Mouse (Mus musculus): ENCODE measurements around the gene Luc7l3. TPM values are rescaled to one million over a fixed set of nuclear protein-coding genes. Genes with fewer than 3 reads are reported as not detected.

The Luc7l3 gene
- polyA plus RNA-seq, 1 experiment from 2014 or later: 96.3 TPM

GRCm38 (mm10) chr11:94316528-94316927 is 5.3 kb downstream of the Luc7l3 start:
- ChIA-PET CTCF (interaction anchor here (1.0 to 2.4 kb wide), 3 partner anchors 8 to 170 kb away, joined by 3 to 5 read pairs (median 3); partner anchors contain the start of gene Spata20), POLR2A (no interaction called here)
- in situ Hi-C loops (cut with MboI; ENCODE audit: low pct_unique_long_range_greater_than_20kb): no loop called here
- no peaks in the 10 kb centered on the region for H3K27me3 ChIP-seq
- ATAC-seq (no peak), DNase-seq (ENCODE audit: low read depth, low spot score) (no peak)
- TF ChIP-seq CTCF (IDR thresholded peaks at IDR 0.05): no peak

DNA sequence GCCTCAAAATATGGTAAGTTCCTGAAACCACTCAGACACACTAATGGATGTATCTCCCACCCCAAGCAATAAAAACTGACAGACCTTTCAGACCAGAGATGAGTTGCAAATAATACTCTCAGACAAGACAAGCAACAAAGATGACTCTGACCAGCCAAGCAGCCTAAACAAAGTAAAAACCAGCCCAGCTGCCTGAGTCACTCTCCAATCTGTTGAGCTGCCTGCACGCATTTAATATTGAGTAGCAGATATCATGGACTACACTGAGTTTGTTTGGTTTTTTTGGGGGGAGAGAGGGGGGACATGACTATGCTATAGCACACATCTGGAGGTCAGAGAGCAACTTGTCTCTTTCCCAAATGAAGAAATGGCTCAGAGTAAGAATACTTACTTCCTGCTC is 6.5 kb downstream of the Luc7l3 start:
- H3K27me3 ChIP-seq: no peaks in the 10 kb centered on the region
- TF ChIP-seq CTCF (IDR thresholded peaks at IDR 0.05): no peak
- in situ Hi-C loops (cut with MboI; ENCODE audit: low pct_unique_long_range_greater_than_20kb): no loop called here
- ATAC-seq (no peak), DNase-seq (ENCODE audit: low read depth, low spot score) (no peak)
- POLR2A ChIA-PET: no interaction called here
- CTCF ChIA-PET: no interaction called here

DNA sequence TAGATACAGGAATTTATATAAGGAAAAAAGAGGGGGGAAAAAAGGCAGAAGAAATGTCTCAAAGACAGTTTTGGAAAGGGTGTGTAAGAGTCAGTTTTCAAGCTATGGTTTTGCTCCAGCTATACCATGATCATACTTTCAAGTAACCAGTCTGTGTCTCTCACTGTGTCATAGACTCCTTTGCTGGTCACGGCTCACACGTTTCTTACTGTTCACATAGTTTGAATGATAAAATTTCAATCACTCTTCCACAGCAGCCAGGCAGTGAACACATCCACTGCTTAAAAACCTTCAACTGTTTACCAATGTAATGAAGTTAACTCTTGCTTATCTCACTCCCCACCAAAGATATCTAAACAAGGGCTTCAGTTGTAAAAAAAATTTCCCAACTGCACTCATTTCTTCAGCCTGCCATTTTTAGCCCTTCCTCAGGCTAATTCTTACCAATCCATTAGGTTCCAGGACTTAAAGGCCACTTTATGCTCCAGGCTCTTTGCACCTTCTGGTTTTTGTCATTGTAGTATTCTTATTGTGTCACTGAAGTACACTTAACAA is 7.6 kb downstream of the Luc7l3 start:
- ATAC-seq (no peak), DNase-seq (ENCODE audit: low read depth, low spot score) (no peak)
- no peak for TF ChIP-seq CTCF (IDR thresholded peaks at IDR 0.05)
- CTCF ChIA-PET: interaction anchor here (1.3 kb wide), 1 partner anchor 15 kb away, joined by 4 read pairs; no protein-coding TSS in a partner anchor
- POLR2A ChIA-PET: interaction anchor here (0.6 kb wide), 1 partner anchor 1937 kb away, joined by 4 read pairs; no protein-coding TSS in a partner anchor
- no peaks in the 10 kb centered on the region for H3K27me3 ChIP-seq
- in situ Hi-C loops (cut with MboI; ENCODE audit: low pct_unique_long_range_greater_than_20kb): no loop called here

- in situ Hi-C loops (cut with MboI; ENCODE audit: low pct_unique_long_range_greater_than_20kb): no loop called here
- POLR2A ChIA-PET: interaction anchor here (0.6 kb wide), 1 partner anchor 15 kb away, joined by 3 read pairs; the partner anchor contains the start of gene Ankrd40
- CTCF ChIA-PET: interaction anchor here (0.9 to 1.3 kb wide), 3 partner anchors 13 to 20 kb away, joined by 3 to 4 read pairs (median 3); no protein-coding TSS in a partner anchor
- TF ChIP-seq CTCF (IDR thresholded peaks at IDR 0.05): no peak
- no peaks in the 10 kb centered on the region for H3K27me3 ChIP-seq
- no peak for DNase-seq (ENCODE audit: low read depth, low spot score)
- no peak for ATAC-seq
Measured at GRCm38 (mm10) chr11:94312733-94313132, 9.1 kb downstream of the Luc7l3 start.

DNA sequence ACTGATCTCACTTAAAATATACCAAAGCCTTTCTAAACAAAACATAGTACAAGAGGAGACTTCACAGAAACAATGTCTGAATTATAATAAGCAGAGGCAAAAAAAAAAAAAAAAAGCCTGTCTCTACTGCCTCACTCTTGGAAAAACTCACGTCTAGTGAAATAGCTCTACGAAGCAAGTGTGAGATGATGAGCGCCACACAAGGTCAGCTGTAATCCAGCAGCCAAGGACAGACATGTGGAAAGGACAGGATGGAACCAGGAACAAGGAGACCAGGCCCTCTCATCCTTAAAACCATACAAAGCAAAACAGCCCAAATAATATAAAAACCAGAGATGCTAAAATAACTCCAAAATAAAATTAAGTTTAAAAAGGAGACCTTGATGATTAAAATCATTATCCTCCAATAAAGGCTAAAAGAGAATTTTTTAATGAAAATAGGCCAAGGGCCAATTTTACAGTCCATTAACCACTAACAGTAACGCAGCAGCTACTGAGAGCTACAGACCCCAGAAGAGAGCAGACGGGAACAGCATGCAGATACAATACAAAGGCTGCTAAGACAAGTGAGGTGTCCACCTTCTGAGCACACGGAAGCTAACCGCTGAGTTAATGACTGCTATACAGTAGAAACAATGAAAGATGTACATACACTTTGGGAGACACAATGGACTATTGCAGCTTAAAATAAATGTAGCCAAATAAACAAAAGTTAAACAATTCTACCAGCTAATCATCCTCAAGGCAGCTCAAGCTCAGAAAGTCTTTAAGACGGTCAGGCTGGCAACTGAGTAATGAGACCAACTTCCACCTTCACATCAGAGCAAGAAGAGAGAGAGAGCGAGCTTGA is 26.6 kb downstream of the Luc7l3 start:
- DNase-seq (ENCODE audit: low read depth, low spot score) (no peak), ATAC-seq (no peak)
- CTCF ChIA-PET: interaction anchor here (0.7 to 1.1 kb wide), 2 partner anchors 59 to 1115 kb away, joined by 3 to 5 read pairs; no protein-coding TSS in a partner anchor
- H3K27me3 ChIP-seq: no peaks in the 10 kb centered on the region
- POLR2A ChIA-PET: no interaction called here
- in situ Hi-C loops (cut with MboI; ENCODE audit: low pct_unique_long_range_greater_than_20kb): no loop called here
- no peak for TF ChIP-seq CTCF (IDR thresholded peaks at IDR 0.05)

GRCm38 (mm10) chr11:94290062-94290740 is 31.6 kb downstream of the Luc7l3 start:
- CTCF ChIA-PET: no interaction called here
- no peaks in the 10 kb centered on the region for H3K27me3 ChIP-seq
- no peak for DNase-seq (ENCODE audit: low read depth, low spot score)
- ATAC-seq: no peak
- POLR2A ChIA-PET: no interaction called here
- no peak for TF ChIP-seq CTCF (IDR thresholded peaks at IDR 0.05)
- in situ Hi-C loops (cut with MboI; ENCODE audit: low pct_unique_long_range_greater_than_20kb): no loop called here

GRCm38 (mm10) chr11:94287105-94287504 is 34.7 kb downstream of the Luc7l3 start:
- in situ Hi-C loops (cut with MboI; ENCODE audit: low pct_unique_long_range_greater_than_20kb): no loop called here
- no peaks in the 10 kb centered on the region for H3K27me3 ChIP-seq
- no peak for DNase-seq (ENCODE audit: low read depth, low spot score)
- ATAC-seq: no peak
- CTCF ChIA-PET: interaction anchor here (1.0 to 1.6 kb wide), 2 partner anchors 10 to 154 kb away, joined by 3 to 4 read pairs; no protein-coding TSS in a partner anchor
- TF ChIP-seq CTCF (IDR thresholded peaks at IDR 0.05): no peak
- POLR2A ChIA-PET: no interaction called here

DNA sequence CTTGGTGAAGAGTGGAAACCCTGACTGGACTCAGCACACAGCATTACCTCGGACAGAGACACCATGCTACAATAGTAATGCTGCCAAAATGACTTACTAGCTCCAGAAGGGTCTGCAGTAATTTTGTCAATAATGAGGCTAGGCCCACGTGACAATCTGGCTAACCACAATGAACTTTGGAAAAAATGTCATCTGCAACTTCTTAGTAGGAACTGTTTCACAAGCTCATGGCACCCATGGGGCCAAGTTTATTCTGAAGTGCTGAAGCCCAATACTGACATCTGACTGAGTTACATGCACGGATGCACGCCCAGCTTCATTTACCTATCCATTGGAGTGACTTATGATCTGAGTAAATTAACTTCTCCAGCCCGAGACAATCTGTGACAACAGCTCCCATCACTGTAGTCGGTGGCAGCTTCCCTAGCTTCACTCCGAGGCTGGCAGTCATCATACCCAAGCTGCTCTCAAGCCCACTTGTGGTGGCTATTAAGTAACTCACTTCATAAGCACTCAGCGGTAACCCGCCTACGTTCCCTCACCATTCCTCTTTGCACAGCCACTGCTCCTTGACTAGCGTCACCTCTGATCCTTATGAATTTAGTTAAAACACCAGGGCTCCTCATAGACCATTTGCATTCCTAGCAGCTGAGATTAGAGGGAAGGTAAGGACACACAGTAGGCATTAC is 35.8 kb downstream of the Luc7l3 start:
- POLR2A ChIA-PET: interaction anchor here (0.8 kb wide), 1 partner anchor 36 kb away, joined by 3 read pairs; the partner anchor contains the start of gene Luc7l3
- H3K27me3 ChIP-seq: no peaks in the 10 kb centered on the region
- DNase-seq (ENCODE audit: low read depth, low spot score): no peak
- ATAC-seq: no peak
- no peak for TF ChIP-seq CTCF (IDR thresholded peaks at IDR 0.05)
- in situ Hi-C loops (cut with MboI; ENCODE audit: low pct_unique_long_range_greater_than_20kb): no loop called here
- CTCF ChIA-PET: interaction anchor here (1.0 to 1.6 kb wide), 2 partner anchors 9 to 153 kb away, joined by 3 to 4 read pairs; no protein-coding TSS in a partner anchor

DNA sequence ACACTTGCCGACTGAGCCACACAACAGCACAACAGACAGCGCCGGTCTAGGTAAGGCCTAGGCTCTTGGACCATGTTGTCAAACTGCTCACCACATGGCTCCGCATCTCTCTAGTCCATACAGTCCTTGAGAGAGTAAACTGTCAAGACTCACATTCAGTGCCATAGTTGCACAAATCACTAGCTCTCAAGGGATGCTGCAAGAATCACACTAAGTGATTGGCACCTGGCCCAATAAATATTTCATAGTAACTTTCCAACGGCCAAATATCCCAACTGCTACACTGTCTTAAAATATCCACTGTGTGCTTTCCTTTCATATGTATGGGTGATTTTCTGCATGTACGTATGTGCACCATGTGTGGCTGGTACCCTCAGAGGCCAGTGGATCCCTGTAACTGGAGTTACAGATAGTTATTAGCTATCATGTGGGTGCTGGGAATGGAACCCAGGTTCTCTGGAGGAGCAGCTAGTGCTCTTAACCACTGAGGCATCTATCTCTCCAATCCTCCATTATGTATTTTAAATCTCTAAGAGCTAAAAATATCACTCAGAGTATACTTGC is 38.2 kb downstream of the Luc7l3 start:
- CTCF ChIA-PET: interaction anchor here (1.3 kb wide), 1 partner anchor 36 kb away, joined by 4 read pairs; no protein-coding TSS in a partner anchor
- in situ Hi-C loops (cut with MboI; ENCODE audit: low pct_unique_long_range_greater_than_20kb): no loop called here
- POLR2A ChIA-PET: no interaction called here
- H3K27me3 ChIP-seq: no peaks in the 10 kb centered on the region
- TF ChIP-seq CTCF (IDR thresholded peaks at IDR 0.05): no peak
- DNase-seq (ENCODE audit: low read depth, low spot score) (no peak), ATAC-seq (no peak)

DNA sequence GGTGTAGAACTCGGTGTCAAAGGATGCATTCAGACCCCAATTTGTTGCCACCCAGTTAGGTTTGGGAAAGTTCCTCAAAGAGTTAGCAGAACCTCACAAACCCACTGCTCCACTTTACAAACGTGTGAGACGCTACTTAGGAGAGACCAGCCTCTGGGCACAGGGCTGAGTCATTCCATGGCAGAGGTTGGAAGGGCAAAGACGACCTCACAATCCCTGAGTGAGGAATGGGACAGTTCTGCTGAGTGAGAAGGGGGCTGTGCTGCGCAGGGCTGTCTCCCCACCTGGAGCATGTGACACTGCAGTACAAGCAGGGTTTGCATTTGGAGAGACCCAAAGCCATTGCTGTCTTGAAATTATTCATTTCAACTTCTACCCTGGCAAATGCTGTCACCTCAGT is 39.5 kb downstream of the Luc7l3 start:
- TF ChIP-seq CTCF (IDR thresholded peaks at IDR 0.05): no peak
- CTCF ChIA-PET: no interaction called here
- H3K27me3 ChIP-seq: no peaks in the 10 kb centered on the region
- no peak for DNase-seq (ENCODE audit: low read depth, low spot score)
- ATAC-seq: no peak
- POLR2A ChIA-PET: interaction anchor here (0.7 to 1.1 kb wide), 2 partner anchors 14 to 70 kb away, joined by 6 read pairs; no protein-coding TSS in a partner anchor
- in situ Hi-C loops (cut with MboI; ENCODE audit: low pct_unique_long_range_greater_than_20kb): no loop called here
